Mouse (Mus musculus): ENCODE data around the gene Slx4ip. TPM values are rescaled to one million over a fixed set of nuclear protein-coding genes. Genes with fewer than 3 reads are reported as not detected.

The Slx4ip gene
- polyA plus RNA-seq, 1 experiment from 2014 or later = 9.4 TPM

- Histone ChIP-seq H3K27ac (ENCODE audit: low read depth, low read length) (no peak overlapping the region), H3K4me3 (ENCODE audit: low read depth, low read length) (no peak overlapping the region), H3K36me3 (ENCODE audit: control insufficient read depth, insufficient read depth, low read length) (no peaks in the 10 kb centered on the region), H3K9me3 (replicated peaks; ENCODE audit: control insufficient read depth, low read length) (no peaks in the 10 kb centered on the region), H3K4me2 (ENCODE audit: low read length) (no peak overlapping the region), H3K27me3 (replicated peaks; ENCODE audit: control insufficient read depth, insufficient read depth, low read length) (no peaks in the 10 kb centered on the region), H3K9ac (ENCODE audit: low read length) (no peak overlapping the region), H3K4me1 (ENCODE audit: control insufficient read depth, insufficient read depth, low read length) (0 out of 2 replicates have a peak, but pooled peaks cover 3% of the 10 kb centered on the region)
- ATAC-seq (no peak), DNase-seq (ENCODE audit: low spot score) (peak; percentile 30)
- WGBS = 84% methylated on average over 2 of the region's 2 CpGs
Measured at GRCm38 (mm10) chr2:136896131-136896530, 5.1 kb downstream of the Slx4ip start.

- no peaks in the 10 kb centered on the region for H3K27me3 ChIP-seq (replicated peaks; ENCODE audit: control insufficient read depth, insufficient read depth, low read length)
- H3K27ac ChIP-seq (ENCODE audit: low read depth, low read length) = no peak overlapping the region
- no peak overlapping the region for H3K9ac ChIP-seq (ENCODE audit: low read length)
- WGBS = 64% methylated on average over 3 of the region's 3 CpGs
- no peaks in the 10 kb centered on the region for H3K9me3 ChIP-seq (replicated peaks; ENCODE audit: control insufficient read depth, low read length)
- no peaks in the 10 kb centered on the region for H3K36me3 ChIP-seq (ENCODE audit: control insufficient read depth, insufficient read depth, low read length)
- no peak overlapping the region for H3K4me2 ChIP-seq (ENCODE audit: low read length)
- DNase-seq (ENCODE audit: low spot score) = peak; percentile 52
- H3K4me3 ChIP-seq (ENCODE audit: low read depth, low read length) = no peak overlapping the region
- peaks cover 4% of the 10 kb centered on the region; the same call in 1 of the 2 replicates for H3K4me1 ChIP-seq (ENCODE audit: control insufficient read depth, insufficient read depth, low read length)
- ATAC-seq = no peak
Measured at GRCm38 (mm10) chr2:136908596-136908995, 17.6 kb downstream of the Slx4ip start.

DNA sequence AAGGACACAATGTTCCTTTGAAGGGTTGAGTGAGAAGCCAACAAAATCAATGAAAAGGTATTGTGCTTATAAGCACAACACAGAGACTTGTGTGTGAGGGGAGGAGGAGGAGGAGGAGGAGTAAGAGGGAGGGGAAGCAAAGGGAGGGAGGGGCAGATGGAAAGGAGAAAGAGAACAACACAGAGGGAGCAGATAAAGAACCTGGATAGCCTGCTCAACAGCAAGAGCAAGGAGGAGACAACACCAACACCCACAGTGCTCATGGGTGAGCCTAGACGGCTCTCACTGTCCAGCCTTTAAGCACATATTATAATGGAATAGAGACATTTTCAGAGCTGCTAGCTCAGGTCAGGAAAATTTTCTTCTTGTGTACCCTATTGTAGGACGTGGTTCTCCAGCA lies 18.3 kb downstream of the Slx4ip start:
- H3K9ac ChIP-seq (ENCODE audit: low read length) = no peak overlapping the region
- H3K4me3 ChIP-seq (ENCODE audit: low read depth, low read length) = no peak overlapping the region
- H3K27me3 ChIP-seq (replicated peaks; ENCODE audit: control insufficient read depth, insufficient read depth, low read length) = no peaks in the 10 kb centered on the region
- no peak overlapping the region for H3K4me2 ChIP-seq (ENCODE audit: low read length)
- DNase-seq (ENCODE audit: low spot score) (no peak), ATAC-seq (no peak)
- no peaks in the 10 kb centered on the region for H3K36me3 ChIP-seq (ENCODE audit: control insufficient read depth, insufficient read depth, low read length)
- H3K27ac ChIP-seq (ENCODE audit: low read depth, low read length) = no peak overlapping the region
- peaks cover 4% of the 10 kb centered on the region; the same call in 1 of the 2 replicates for H3K4me1 ChIP-seq (ENCODE audit: control insufficient read depth, insufficient read depth, low read length)
- H3K9me3 ChIP-seq (replicated peaks; ENCODE audit: control insufficient read depth, low read length) = no peaks in the 10 kb centered on the region
- WGBS = 63% methylated on average over 2 of the region's 2 CpGs

DNA sequence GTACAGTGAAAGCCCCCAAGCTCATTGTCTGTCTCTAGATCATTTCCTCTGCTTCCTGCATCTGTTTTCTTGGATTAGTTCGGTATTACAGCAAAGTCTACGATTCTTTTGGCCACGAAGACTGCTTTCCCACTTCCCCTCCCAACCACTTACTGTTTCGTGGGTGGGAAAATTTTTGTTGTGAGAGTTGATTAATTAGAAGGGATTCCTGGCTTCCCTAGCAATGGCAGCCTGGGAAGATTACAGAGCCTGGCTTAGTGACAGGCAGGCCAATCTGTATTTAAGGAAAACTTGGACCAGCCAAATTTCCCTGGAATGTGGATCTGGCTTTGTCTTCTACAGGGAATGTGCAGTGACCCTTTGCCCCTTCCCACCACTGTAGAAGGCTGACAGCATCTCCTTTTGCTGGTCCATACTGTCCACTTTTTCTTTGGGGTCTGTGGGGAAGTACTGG lies 21.0 kb downstream of the Slx4ip start:
- no peak overlapping the region for H3K9ac ChIP-seq (ENCODE audit: low read length)
- H3K27ac ChIP-seq (ENCODE audit: low read depth, low read length) = no peak overlapping the region
- H3K4me3 ChIP-seq (ENCODE audit: low read depth, low read length) = no peak overlapping the region
- H3K36me3 ChIP-seq (ENCODE audit: control insufficient read depth, insufficient read depth, low read length) = no peaks in the 10 kb centered on the region
- no peaks in the 10 kb centered on the region for H3K9me3 ChIP-seq (replicated peaks; ENCODE audit: control insufficient read depth, low read length)
- H3K4me2 ChIP-seq (ENCODE audit: low read length) = no peak overlapping the region
- peak; percentile 75 for DNase-seq (ENCODE audit: low spot score)
- no peaks in the 10 kb centered on the region for H3K27me3 ChIP-seq (replicated peaks; ENCODE audit: control insufficient read depth, insufficient read depth, low read length)
- WGBS = under 1% methylated on average over 4 of the region's 4 CpGs
- peak; percentile 60 for ATAC-seq
- H3K4me1 ChIP-seq (ENCODE audit: control insufficient read depth, insufficient read depth, low read length) = peaks cover 4% of the 10 kb centered on the region; the same call in 1 of the 2 replicates

GRCm38 (mm10) chr2:136913021-136913420 lies 22.0 kb downstream of the Slx4ip start:
- H3K9me3 ChIP-seq (replicated peaks; ENCODE audit: control insufficient read depth, low read length) = no peaks in the 10 kb centered on the region
- no peaks in the 10 kb centered on the region for H3K36me3 ChIP-seq (ENCODE audit: control insufficient read depth, insufficient read depth, low read length)
- no peak overlapping the region for H3K9ac ChIP-seq (ENCODE audit: low read length)
- H3K4me2 ChIP-seq (ENCODE audit: low read length) = no peak overlapping the region
- ATAC-seq (no peak), DNase-seq (ENCODE audit: low spot score) (no peak)
- no peaks in the 10 kb centered on the region for H3K27me3 ChIP-seq (replicated peaks; ENCODE audit: control insufficient read depth, insufficient read depth, low read length)
- H3K27ac ChIP-seq (ENCODE audit: low read depth, low read length) = no peak overlapping the region
- H3K4me1 ChIP-seq (ENCODE audit: control insufficient read depth, insufficient read depth, low read length) = peaks cover 4% of the 10 kb centered on the region; the same call in 1 of the 2 replicates
- H3K4me3 ChIP-seq (ENCODE audit: low read depth, low read length) = no peak overlapping the region
- 32% methylated on average over 3 of the region's 3 CpGs for WGBS

- DNase-seq (ENCODE audit: low spot score) = peak; percentile 76
- WGBS = 60% methylated on average over 3 of the region's 3 CpGs
Measured at GRCm38 (mm10) chr2:136914334-136914902, 23.4 kb downstream of the Slx4ip start.

DNA sequence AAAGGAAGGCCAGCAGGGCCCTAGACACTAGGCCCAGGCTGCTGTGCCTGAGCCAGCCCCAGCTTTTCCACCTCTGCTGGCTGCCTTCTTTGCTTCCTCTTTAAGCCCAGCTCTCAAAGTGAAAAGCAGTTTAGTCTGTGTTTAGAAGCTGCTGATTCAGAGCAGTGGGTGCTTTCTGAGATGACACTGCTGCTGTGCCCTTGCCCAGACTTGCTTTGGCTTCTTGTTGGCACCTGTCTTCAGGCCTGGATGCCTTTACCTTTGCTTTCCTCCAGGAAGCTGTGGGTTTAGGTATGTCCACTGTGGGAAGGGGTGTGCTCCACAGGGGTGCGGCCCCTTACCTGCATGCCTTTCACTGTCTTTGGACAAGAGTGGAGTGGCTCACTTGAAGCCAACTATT lies 28.4 kb downstream of the Slx4ip start:
- H3K9ac ChIP-seq (ENCODE audit: low read length) = no peak overlapping the region
- no peaks in the 10 kb centered on the region for H3K9me3 ChIP-seq (replicated peaks; ENCODE audit: control insufficient read depth, low read length)
- 100% methylated on average over 1 of the region's 1 CpGs for WGBS
- H3K4me2 ChIP-seq (ENCODE audit: low read length) = no peak overlapping the region
- ATAC-seq (no peak), DNase-seq (ENCODE audit: low spot score) (no peak)
- H3K27ac ChIP-seq (ENCODE audit: low read depth, low read length) = no peak overlapping the region
- H3K27me3 ChIP-seq (replicated peaks; ENCODE audit: control insufficient read depth, insufficient read depth, low read length) = no peaks in the 10 kb centered on the region
- no peaks in the 10 kb centered on the region for H3K36me3 ChIP-seq (ENCODE audit: control insufficient read depth, insufficient read depth, low read length)
- no peaks in the 10 kb centered on the region for H3K4me1 ChIP-seq (ENCODE audit: control insufficient read depth, insufficient read depth, low read length)
- H3K4me3 ChIP-seq (ENCODE audit: low read depth, low read length) = no peak overlapping the region

More at GRCm38 (mm10) chr2:136914334-136914902, 23.4 kb downstream of the Slx4ip start:
- peak; percentile 56; the same call in 1 of the 2 replicates for ATAC-seq
- no peaks in the 10 kb centered on the region for H3K27me3 ChIP-seq (replicated peaks; ENCODE audit: control insufficient read depth, insufficient read depth, low read length)
- no peak overlapping the region for H3K27ac ChIP-seq (ENCODE audit: low read depth, low read length)
- no peak overlapping the region for H3K4me3 ChIP-seq (ENCODE audit: low read depth, low read length)
- H3K4me2 ChIP-seq (ENCODE audit: low read length) = no peak overlapping the region
- H3K9me3 ChIP-seq (replicated peaks; ENCODE audit: control insufficient read depth, low read length) = no peaks in the 10 kb centered on the region
- no peaks in the 10 kb centered on the region for H3K36me3 ChIP-seq (ENCODE audit: control insufficient read depth, insufficient read depth, low read length)
- H3K9ac ChIP-seq (ENCODE audit: low read length) = no peak overlapping the region
- H3K4me1 ChIP-seq (ENCODE audit: control insufficient read depth, insufficient read depth, low read length) = peaks cover 4% of the 10 kb centered on the region; the same call in 1 of the 2 replicates

DNA sequence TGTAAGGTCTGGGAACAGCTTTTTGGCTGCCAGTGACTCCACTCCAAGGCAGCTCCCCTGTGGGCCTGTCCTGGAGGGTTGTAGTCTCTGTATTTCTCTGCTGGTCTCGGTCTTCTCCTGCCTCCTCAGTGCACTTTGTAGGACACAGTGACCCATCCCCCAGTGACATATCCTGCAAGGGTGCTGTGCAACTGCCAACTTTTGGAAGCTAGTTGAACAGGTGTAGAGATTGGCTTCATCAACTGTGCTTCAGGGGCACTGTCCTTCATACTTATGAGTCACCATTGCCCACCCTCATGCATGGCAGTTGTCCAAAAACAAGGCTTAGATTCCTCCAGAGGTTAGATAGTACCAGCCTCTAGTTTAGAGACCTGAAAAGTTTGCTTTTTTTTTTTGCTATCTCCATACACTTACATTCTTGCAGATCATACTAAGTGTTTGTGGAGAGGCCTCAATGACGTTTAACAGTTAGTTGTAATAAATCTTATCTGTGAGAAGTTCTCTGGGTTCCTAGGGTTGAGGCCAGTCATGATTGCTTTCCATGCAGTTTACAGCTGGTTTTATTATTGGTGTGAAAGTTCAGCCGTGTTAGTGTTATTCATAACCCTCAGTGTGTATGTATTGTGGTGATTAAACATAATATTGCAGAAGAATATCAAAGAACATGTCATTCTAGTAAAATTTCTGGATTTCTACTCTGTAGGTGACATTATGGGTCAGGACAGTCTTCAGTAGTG lies 29.4 kb downstream of the Slx4ip start:
- DNase-seq (ENCODE audit: low spot score) (no peak), ATAC-seq (no peak)
- Histone ChIP-seq H3K27ac (ENCODE audit: low read depth, low read length) (no peak overlapping the region), H3K27me3 (replicated peaks; ENCODE audit: control insufficient read depth, insufficient read depth, low read length) (no peaks in the 10 kb centered on the region), H3K4me1 (ENCODE audit: control insufficient read depth, insufficient read depth, low read length) (no peaks in the 10 kb centered on the region), H3K9ac (ENCODE audit: low read length) (no peak overlapping the region), H3K36me3 (ENCODE audit: control insufficient read depth, insufficient read depth, low read length) (no peaks in the 10 kb centered on the region), H3K4me2 (ENCODE audit: low read length) (no peak overlapping the region), H3K9me3 (replicated peaks; ENCODE audit: control insufficient read depth, low read length) (no peaks in the 10 kb centered on the region), H3K4me3 (ENCODE audit: low read depth, low read length) (no peak overlapping the region)
- 91% methylated on average over 3 of the region's 3 CpGs for WGBS

- H3K9ac ChIP-seq (ENCODE audit: low read length) = no peak overlapping the region
- 76% methylated on average over 4 of the region's 4 CpGs for WGBS
- H3K27ac ChIP-seq (ENCODE audit: low read depth, low read length) = no peak overlapping the region
- no peak overlapping the region for H3K4me3 ChIP-seq (ENCODE audit: low read depth, low read length)
- no peak overlapping the region for H3K4me2 ChIP-seq (ENCODE audit: low read length)
- no peaks in the 10 kb centered on the region for H3K4me1 ChIP-seq (ENCODE audit: control insufficient read depth, insufficient read depth, low read length)
- H3K27me3 ChIP-seq (replicated peaks; ENCODE audit: control insufficient read depth, insufficient read depth, low read length) = no peaks in the 10 kb centered on the region
- H3K36me3 ChIP-seq (ENCODE audit: control insufficient read depth, insufficient read depth, low read length) = no peaks in the 10 kb centered on the region
- DNase-seq (ENCODE audit: low spot score) (peak; percentile 12), ATAC-seq (no peak)
- H3K9me3 ChIP-seq (replicated peaks; ENCODE audit: control insufficient read depth, low read length) = no peaks in the 10 kb centered on the region
Measured at GRCm38 (mm10) chr2:136921003-136921408, 30.0 kb downstream of the Slx4ip start.

All from forebrain, embryonic 14.5 days (tissue).